Mouse (Mus musculus): ENCODE data around the gene Relb. TPM values are rescaled to one million over a fixed set of nuclear protein-coding genes. Genes with fewer than 3 reads are reported as not detected.

Relb gene
- polyA plus RNA-seq, 1 experiment: 0.32 TPM

- no peak for TF ChIP-seq GATA1 (IDR thresholded peaks at IDR 0.05; ENCODE audit: low read length)
- TF ChIP-seq TAL1 (IDR thresholded peaks at IDR 0.05; ENCODE audit: low read length): no peak
- no peak overlapping the region for H3K4me3 ChIP-seq (replicated peaks)
- peaks cover 82% of the 10 kb centered on the region for H3K4me1 ChIP-seq (ENCODE audit: control insufficient read depth)
- H3K36me3 ChIP-seq (ENCODE audit: control insufficient read depth): peaks cover 88% of the 10 kb centered on the region
- no peaks in the 10 kb centered on the region for H3K27me3 ChIP-seq (ENCODE audit: control insufficient read depth)
- H3K9me3 ChIP-seq (ENCODE audit: control insufficient read depth, low read length): no peaks in the 10 kb centered on the region
These were observed 72.2 kb downstream of the Relb start for GRCm38 (mm10) chr7:19557086-19557485.

Other genes starting within 250 kb of the Relb start
- gene Ercc2, start 247.4 kb downstream of the Relb start, polyA plus RNA-seq (2012): 1.4 and 1.6 TPM in 2 replicates
- not detected in 2 replicates for gene Klc3, start 225.3 kb downstream of the Relb start, polyA plus RNA-seq (2012)
- not detected in 2 replicates for gene Ckm, start 224.7 kb downstream of the Relb start, polyA plus RNA-seq (2012)
- 0.45 and 0.52 TPM in 2 replicates for gene Mark4, start 170.6 kb downstream of the Relb start, polyA plus RNA-seq (2012)
- 0.01 and 0.04 TPM in 2 replicates for gene Exoc3l2, start 166.1 kb downstream of the Relb start, polyA plus RNA-seq (2012)
- gene Bloc1s3, start 121.1 kb downstream of the Relb start, polyA plus RNA-seq (2012): 0.46 and 0.49 TPM in 2 replicates
- gene Trappc6a, start 121.0 kb downstream of the Relb start, polyA plus RNA-seq (2012): 10.9 and 13.1 TPM in 2 replicates
- 0.02 TPM in 1 of 2 replicates, not detected in the other for gene Nkpd1, start 111.6 kb downstream of the Relb start, polyA plus RNA-seq (2012)
- 26.4 and 32.4 TPM in 2 replicates for gene Ppp1r37, start 66.4 kb downstream of the Relb start, polyA plus RNA-seq (2012)
- gene Zfp296, start 52.2 kb downstream of the Relb start, polyA plus RNA-seq (2012): 0.14 and 0.16 TPM in 2 replicates
- 12.9 and 13.5 TPM in 2 replicates for gene Gemin7, start 51.8 kb downstream of the Relb start, polyA plus RNA-seq (2012)
- 10.2 and 11.9 TPM in 2 replicates for gene Clasrp, start 25.0 kb downstream of the Relb start, polyA plus RNA-seq (2012)
- gene Clptm1, start 35.6 kb upstream of the Relb start, polyA plus RNA-seq (2012): 15.2 and 16.7 TPM in 2 replicates
- 0.32 and 0.99 TPM in 2 replicates for gene Apoc2, start 48.5 kb upstream of the Relb start, polyA plus RNA-seq (2012)
- gene Gm44805, start 52.0 kb upstream of the Relb start, polyA plus RNA-seq (2012): not detected in 2 replicates
- 0.10 and 0.20 TPM in 2 replicates for gene Apoc4, start 52.0 kb upstream of the Relb start, polyA plus RNA-seq (2012)
- gene Apoc1, start 63.2 kb upstream of the Relb start, polyA plus RNA-seq (2012): 0.94 and 1.3 TPM in 2 replicates
- gene Apoe, start 69.8 kb upstream of the Relb start, polyA plus RNA-seq (2012): 12.1 and 14.3 TPM in 2 replicates
- gene Tomm40, start 86.0 kb upstream of the Relb start, polyA plus RNA-seq (2012): 12.7 and 13.1 TPM in 2 replicates
- 0.13 and 0.15 TPM in 2 replicates for gene Nectin2, start 121.0 kb upstream of the Relb start, polyA plus RNA-seq (2012)
- gene Bcam, start 141.6 kb upstream of the Relb start, polyA plus RNA-seq (2012): 0.02 TPM in 1 of 2 replicates, not detected in the other
- gene Cblc, start 167.4 kb upstream of the Relb start, polyA plus RNA-seq (2012): not detected in 2 replicates
- 0.15 and 0.18 TPM in 2 replicates for gene Bcl3, start 193.3 kb upstream of the Relb start, polyA plus RNA-seq (2012)
- gene Gm19345, start 222.6 kb upstream of the Relb start, polyA plus RNA-seq (2012): not detected in 2 replicates
- not detected in 2 replicates for gene Ceacam16, start 231.9 kb upstream of the Relb start, polyA plus RNA-seq (2012)

Data from erythroblast, embryonic 14.5 days (primary cell).